In genomic region chr17:50802380-50802779, GRCm38 (mm10) we compare ENCODE assay signal across 28 mouse cellular contexts.
DNase-seq lines count a peak whose midpoint lies in the region; ATAC-seq and TF ChIP-seq lines count a peak whose summit lies in the region.
"Had no signal": no experiment of that assay in that cellular context is flagged by ENCODE, and none has a peak within 500 bp of the region (broad histone marks: within the 10 kb centered on the region; RNA-seq: fewer than 3 reads in every experiment).

No protein-coding gene starts in this region.

- TF ChIP-seq CTCF in midbrain, postnatal 0 days (IDR thresholded peaks at IDR 0.05) = no peak
- no peak for TF ChIP-seq CTCF in brain, embryonic 14.5 days (IDR thresholded peaks at IDR 0.05; ENCODE audit: borderline replicate concordance, extremely low read depth, insufficient read depth, insufficient read length)

- peak; percentile 14 for DNase-seq in forebrain, embryonic 14.5 days (ENCODE audit: low spot score)
- DNase-seq in forebrain, embryonic 11.5 days (ENCODE audit: low spot score) = no peak
- DNase-seq in midbrain, embryonic 11.5 days (ENCODE audit: low spot score, missing footprints) = no peak
- DNase-seq in midbrain, postnatal 0 days (ENCODE audit: low spot score) = no peak
- DNase-seq in retina, postnatal 1 day = peak; percentile 43
- DNase-seq in retina, embryonic 14.5 days (ENCODE audit: low spot score) = no peak
- peak; percentile 52 for DNase-seq in brain, embryonic 14.5 days (ENCODE audit: low read depth)
- DNase-seq: adrenal gland, adult 8-10 months; adrenal gland, postnatal 25 days; cerebellum, adult 11 months; cerebellum, adult 2 months; cerebellum, adult 9-11 months; cerebellum, postnatal 25 days; gastrocnemius, postnatal 25 days; heart, adult 18-20 months; heart, postnatal 10 days; heart, postnatal 36 days had no signal

- WGBS in forebrain, embryonic 14.5 days = 45% methylated on average over 8 of the region's 8 CpGs
- 64% methylated on average over 8 of the region's 8 CpGs for WGBS in forebrain, embryonic 11.5 days
- 87% methylated on average over 8 of the region's 8 CpGs for WGBS in midbrain, embryonic 11.5 days
- WGBS in midbrain, postnatal 0 days = 80% methylated on average over 8 of the region's 8 CpGs

- H3K27ac ChIP-seq in forebrain, embryonic 14.5 days (ENCODE audit: low read depth, low read length) = no peak overlapping the region
- H3K27ac ChIP-seq in forebrain, embryonic 11.5 days (ENCODE audit: low read depth, low read length) = no peak overlapping the region
- H3K27ac ChIP-seq in midbrain, embryonic 11.5 days (ENCODE audit: low read depth, low read length) = no peak overlapping the region
- H3K27ac ChIP-seq in midbrain, postnatal 0 days (ENCODE audit: low read depth, low read length) = no peak overlapping the region
- H3K27ac ChIP-seq: forebrain, embryonic 10.5 days; forebrain, embryonic 15.5 days; heart, embryonic 15.5 days; hindbrain, embryonic 10.5 days; hindbrain, embryonic 13.5 days; intestine, embryonic 15.5 days had no signal

- H3K27me3 ChIP-seq in forebrain, embryonic 14.5 days (replicated peaks; ENCODE audit: control insufficient read depth, insufficient read depth, low read length) = no peaks in the 10 kb centered on the region
- no peaks in the 10 kb centered on the region for H3K27me3 ChIP-seq in forebrain, embryonic 11.5 days (ENCODE audit: control insufficient read depth, insufficient read depth, low read length)
- H3K27me3 ChIP-seq in midbrain, embryonic 11.5 days (ENCODE audit: control insufficient read depth, insufficient read depth, low read length) = no peaks in the 10 kb centered on the region
- no peaks in the 10 kb centered on the region for H3K27me3 ChIP-seq in midbrain, postnatal 0 days (ENCODE audit: insufficient read depth, low read length)
- H3K27me3 ChIP-seq: forebrain, embryonic 15.5 days; heart, embryonic 12.5 days; heart, embryonic 15.5 days; hindbrain, embryonic 13.5 days; intestine, embryonic 15.5 days had no signal

- no peaks in the 10 kb centered on the region for H3K36me3 ChIP-seq in forebrain, embryonic 14.5 days (ENCODE audit: control insufficient read depth, insufficient read depth, low read length)
- H3K36me3 ChIP-seq in forebrain, embryonic 11.5 days (ENCODE audit: control insufficient read depth, insufficient read depth, low read length) = no peaks in the 10 kb centered on the region
- no peaks in the 10 kb centered on the region for H3K36me3 ChIP-seq in midbrain, embryonic 11.5 days (ENCODE audit: control insufficient read depth, insufficient read depth, low read length)
- no peaks in the 10 kb centered on the region for H3K36me3 ChIP-seq in midbrain, postnatal 0 days (ENCODE audit: insufficient read depth, low read length)
- H3K36me3 ChIP-seq: forebrain, embryonic 10.5 days; forebrain, embryonic 15.5 days; heart, embryonic 12.5 days; heart, embryonic 15.5 days; hindbrain, embryonic 10.5 days; hindbrain, embryonic 13.5 days; intestine, embryonic 15.5 days had no signal

- peaks cover 2% of the 10 kb centered on the region; the same call in 1 of the 2 replicates for H3K4me1 ChIP-seq in forebrain, embryonic 14.5 days (ENCODE audit: control insufficient read depth, insufficient read depth, low read length)
- no peaks in the 10 kb centered on the region for H3K4me1 ChIP-seq in forebrain, embryonic 11.5 days (replicated peaks; ENCODE audit: control insufficient read depth, insufficient read depth, low read length)
- H3K4me1 ChIP-seq in midbrain, embryonic 11.5 days (ENCODE audit: control insufficient read depth, insufficient read depth, low read length) = no peaks in the 10 kb centered on the region
- no peaks in the 10 kb centered on the region for H3K4me1 ChIP-seq in midbrain, postnatal 0 days (ENCODE audit: insufficient read depth, low read length)
- H3K4me1 ChIP-seq: forebrain, embryonic 10.5 days; heart, embryonic 12.5 days; heart, embryonic 15.5 days; hindbrain, embryonic 10.5 days; intestine, embryonic 15.5 days had no signal

- H3K4me3 ChIP-seq in forebrain, embryonic 14.5 days (ENCODE audit: low read depth, low read length) = no peak overlapping the region
- H3K4me3 ChIP-seq in forebrain, embryonic 11.5 days (ENCODE audit: low read depth, low read length) = no peak overlapping the region
- H3K4me3 ChIP-seq in midbrain, embryonic 11.5 days (ENCODE audit: low read depth, low read length) = no peak overlapping the region
- no peak overlapping the region for H3K4me3 ChIP-seq in midbrain, postnatal 0 days (ENCODE audit: low read depth, low read length)
- H3K4me3 ChIP-seq: forebrain, embryonic 10.5 days; forebrain, embryonic 15.5 days; heart, embryonic 12.5 days; heart, embryonic 15.5 days; hindbrain, embryonic 10.5 days; hindbrain, embryonic 13.5 days; intestine, embryonic 15.5 days had no signal

- ATAC-seq in forebrain, embryonic 14.5 days = no peak
- ATAC-seq in forebrain, embryonic 11.5 days (replicated peaks; ENCODE audit: low FRiP score) = no peak
- ATAC-seq in midbrain, embryonic 11.5 days (ENCODE audit: low FRiP score) = peak; percentile 55; the same call in 1 of the 2 replicates
- no peak for ATAC-seq in midbrain, postnatal 0 days (ENCODE audit: low FRiP score)
- ATAC-seq in frontal cortex, adult (ENCODE audit: low TSS enrichment) = no peak
- ATAC-seq: activated CD4-positive, CD25-positive, alpha-beta regulatory T cell, adult 4 months; CD4-positive, CD25-positive, alpha-beta regulatory T cell, adult 4 months; hindbrain, embryonic 16.5 days; intestine, embryonic 15.5 days had no signal

- H3K9ac ChIP-seq in forebrain, embryonic 14.5 days (ENCODE audit: low read length) = no peak overlapping the region
- H3K9ac ChIP-seq in forebrain, embryonic 11.5 days (ENCODE audit: low read length) = no peak overlapping the region
- H3K9ac ChIP-seq in midbrain, embryonic 11.5 days (ENCODE audit: low read length) = no peak overlapping the region
- H3K9ac ChIP-seq in midbrain, postnatal 0 days (replicated peaks; ENCODE audit: low read length, poor library complexity, severe bottlenecking) = no peak overlapping the region
- H3K9ac ChIP-seq: forebrain, embryonic 15.5 days; heart, embryonic 12.5 days; heart, embryonic 15.5 days; hindbrain, embryonic 13.5 days; intestine, embryonic 15.5 days had no signal

- TF ChIP-seq POLR2A in brain, embryonic 14.5 days (IDR thresholded peaks at IDR 0.05; ENCODE audit: borderline replicate concordance, extremely low read depth, insufficient read depth, insufficient read length, poor library complexity, severe bottlenecking) = no peak

- no peak overlapping the region for H3K4me2 ChIP-seq in forebrain, embryonic 14.5 days (ENCODE audit: low read length)
- no peak overlapping the region for H3K4me2 ChIP-seq in forebrain, embryonic 11.5 days (ENCODE audit: low read depth, low read length, severe bottlenecking)
- no peak overlapping the region for H3K4me2 ChIP-seq in midbrain, embryonic 11.5 days
- H3K4me2 ChIP-seq in midbrain, postnatal 0 days (ENCODE audit: low read depth, low read length, poor library complexity, severe bottlenecking) = no peak overlapping the region
- H3K4me2 ChIP-seq: forebrain, embryonic 15.5 days; heart, embryonic 12.5 days; heart, embryonic 15.5 days; hindbrain, embryonic 13.5 days; intestine, embryonic 15.5 days had no signal

- no peaks in the 10 kb centered on the region for H3K9me3 ChIP-seq in forebrain, embryonic 14.5 days (replicated peaks; ENCODE audit: control insufficient read depth, low read length)
- no peaks in the 10 kb centered on the region for H3K9me3 ChIP-seq in forebrain, embryonic 11.5 days (ENCODE audit: control insufficient read depth, low read length)
- no peaks in the 10 kb centered on the region for H3K9me3 ChIP-seq in midbrain, embryonic 11.5 days (ENCODE audit: control insufficient read depth, low read length)
- no peaks in the 10 kb centered on the region for H3K9me3 ChIP-seq in midbrain, postnatal 0 days (ENCODE audit: low read length)
- H3K9me3 ChIP-seq: forebrain, embryonic 10.5 days; forebrain, embryonic 15.5 days; heart, embryonic 12.5 days; heart, embryonic 15.5 days; hindbrain, embryonic 10.5 days; hindbrain, embryonic 13.5 days; intestine, embryonic 15.5 days had no signal

Comparison
In these comparisons a context has a peak if more than half of its experiments do, and no peak if none do; other contexts are left out.
1. DNase-seq: peak in forebrain, embryonic 14.5 days (single experiment), retina, postnatal 1 day (single experiment) and brain, embryonic 14.5 days (single experiment); none in forebrain, embryonic 11.5 days (single experiment), midbrain, embryonic 11.5 days (single experiment), midbrain, postnatal 0 days (single experiment) and retina, embryonic 14.5 days (single experiment).